Mouse (Mus musculus): ENCODE measurements at regions not wholly inside any gene's neighbourhood (a gene's known extent, or its start where the extent isn't known, plus 50 kb on each side); places are given as distances from the start of the nearest gene placed in this dataset.

GRCm38 (mm10) chr14:103984349-103984748 is 140.1 kb upstream of the Ednrb start:
- WGBS = 92% methylated on average over 5 of the region's 5 CpGs
- H3K4me3 ChIP-seq = no peak overlapping the region
- no peak overlapping the region for H3K27ac ChIP-seq (replicated peaks)
- no peaks in the 10 kb centered on the region for H3K9me3 ChIP-seq
- no peaks in the 10 kb centered on the region for H3K27me3 ChIP-seq (replicated peaks; ENCODE audit: low read depth, poor library complexity, severe bottlenecking)
- H3K4me1 ChIP-seq = no peaks in the 10 kb centered on the region
- no peaks in the 10 kb centered on the region for H3K36me3 ChIP-seq (replicated peaks)
- no peak for DNase-seq (ENCODE audit: low spot score)

GRCm38 (mm10) chr14:103978808-103979207 is 134.6 kb upstream of the Ednrb start:
- Histone ChIP-seq H3K4me3 (no peak overlapping the region), H3K27me3 (replicated peaks; ENCODE audit: low read depth, poor library complexity, severe bottlenecking) (no peaks in the 10 kb centered on the region), H3K36me3 (replicated peaks) (no peaks in the 10 kb centered on the region), H3K9me3 (no peaks in the 10 kb centered on the region), H3K4me1 (no peaks in the 10 kb centered on the region), H3K27ac (replicated peaks) (no peak overlapping the region)
- no peak for DNase-seq (ENCODE audit: low spot score)
- 84% methylated on average over 2 of the region's 2 CpGs for WGBS

- no peaks in the 10 kb centered on the region for H3K4me1 ChIP-seq
- 54% methylated on average over 2 of the region's 2 CpGs for WGBS
These were observed 133.6 kb upstream of the Ednrb start for GRCm38 (mm10) chr14:103977769-103978168.

GRCm38 (mm10) chr14:103973955-103974354 is 129.8 kb upstream of the Ednrb start:
- Histone ChIP-seq H3K4me1 (no peaks in the 10 kb centered on the region), H3K27ac (replicated peaks) (no peak overlapping the region), H3K36me3 (replicated peaks) (no peaks in the 10 kb centered on the region), H3K9me3 (no peaks in the 10 kb centered on the region), H3K27me3 (replicated peaks; ENCODE audit: low read depth, poor library complexity, severe bottlenecking) (no peaks in the 10 kb centered on the region), H3K4me3 (no peak overlapping the region)
- 83% methylated on average over 4 of the region's 4 CpGs for WGBS
- DNase-seq (ENCODE audit: low spot score) = no peak

More at GRCm38 (mm10) chr14:103977769-103978168, 133.6 kb upstream of the Ednrb start:
- DNase-seq (ENCODE audit: low spot score) = no peak
- no peaks in the 10 kb centered on the region for H3K9me3 ChIP-seq
- no peak overlapping the region for H3K4me3 ChIP-seq
- no peaks in the 10 kb centered on the region for H3K27me3 ChIP-seq (replicated peaks; ENCODE audit: low read depth, poor library complexity, severe bottlenecking)
- H3K27ac ChIP-seq (replicated peaks) = no peak overlapping the region
- H3K36me3 ChIP-seq (replicated peaks) = no peaks in the 10 kb centered on the region

GRCm38 (mm10) chr14:103973111-103973510 is 128.9 kb upstream of the Ednrb start:
- H3K27me3 ChIP-seq (replicated peaks; ENCODE audit: low read depth, poor library complexity, severe bottlenecking) = no peaks in the 10 kb centered on the region
- 87% methylated on average over 7 of the region's 7 CpGs for WGBS
- no peak overlapping the region for H3K4me3 ChIP-seq
- no peaks in the 10 kb centered on the region for H3K9me3 ChIP-seq
- H3K27ac ChIP-seq (replicated peaks) = no peak overlapping the region
- no peaks in the 10 kb centered on the region for H3K4me1 ChIP-seq
- no peak for DNase-seq (ENCODE audit: low spot score)
- no peaks in the 10 kb centered on the region for H3K36me3 ChIP-seq (replicated peaks)

- no peaks in the 10 kb centered on the region for H3K27me3 ChIP-seq (replicated peaks; ENCODE audit: low read depth, poor library complexity, severe bottlenecking)
- whole genome bisulfite sequencing = 83% methylated on average over 2 of the region's 2 CpGs
- no peak overlapping the region for H3K27ac ChIP-seq (replicated peaks)
- peaks cover 6% of the 10 kb centered on the region for H3K4me1 ChIP-seq
- H3K4me3 ChIP-seq = no peak overlapping the region
- no peaks in the 10 kb centered on the region for H3K9me3 ChIP-seq
- DNase-seq (ENCODE audit: low spot score) = no peak
- no peaks in the 10 kb centered on the region for H3K36me3 ChIP-seq (replicated peaks)
These were observed 125.1 kb upstream of the Ednrb start for GRCm38 (mm10) chr14:103969305-103969704.

- no peaks in the 10 kb centered on the region for H3K9me3 ChIP-seq
- DNase-seq (ENCODE audit: low spot score) = no peak
- H3K27ac ChIP-seq (replicated peaks) = no peak overlapping the region
These were observed 122.1 kb upstream of the Ednrb start for GRCm38 (mm10) chr14:103966293-103966692.

GRCm38 (mm10) chr14:103962303-103962881 is 118.2 kb upstream of the Ednrb start:
- no peak for DNase-seq (ENCODE audit: low spot score)
- Histone ChIP-seq H3K36me3 (replicated peaks) (no peaks in the 10 kb centered on the region), H3K4me1 (peaks cover 6% of the 10 kb centered on the region), H3K27ac (replicated peaks) (no peak overlapping the region), H3K9me3 (no peaks in the 10 kb centered on the region), H3K4me3 (no peak overlapping the region), H3K27me3 (replicated peaks; ENCODE audit: low read depth, poor library complexity, severe bottlenecking) (no peaks in the 10 kb centered on the region)
- WGBS = 89% methylated on average over 11 of the region's 11 CpGs

More at GRCm38 (mm10) chr14:103966293-103966692, 122.1 kb upstream of the Ednrb start:
- Histone ChIP-seq H3K27me3 (replicated peaks; ENCODE audit: low read depth, poor library complexity, severe bottlenecking) (no peaks in the 10 kb centered on the region), H3K4me3 (no peak overlapping the region), H3K4me1 (peaks cover 6% of the 10 kb centered on the region), H3K36me3 (replicated peaks) (no peaks in the 10 kb centered on the region)
- 26% methylated on average over 2 of the region's 2 CpGs for WGBS

- no peak overlapping the region for H3K27ac ChIP-seq (replicated peaks)
- no peaks in the 10 kb centered on the region for H3K36me3 ChIP-seq (replicated peaks)
- no peaks in the 10 kb centered on the region for H3K9me3 ChIP-seq
- no peak for DNase-seq (ENCODE audit: low spot score)
- no peaks in the 10 kb centered on the region for H3K27me3 ChIP-seq (replicated peaks; ENCODE audit: low read depth, poor library complexity, severe bottlenecking)
- peaks cover 17% of the 10 kb centered on the region; the same call in 1 of the 2 replicates for H3K4me1 ChIP-seq
- no peak overlapping the region for H3K4me3 ChIP-seq
- WGBS = 76% methylated on average over 6 of the region's 6 CpGs
These were observed 107.7 kb upstream of the Ednrb start for GRCm38 (mm10) chr14:103951899-103952298.

- no peak for DNase-seq (ENCODE audit: low spot score)
- peaks cover 21% of the 10 kb centered on the region; the same call in 1 of the 2 replicates for H3K4me1 ChIP-seq
- H3K36me3 ChIP-seq (replicated peaks) = no peaks in the 10 kb centered on the region
- H3K4me3 ChIP-seq = no peak overlapping the region
- 57% methylated on average over 6 of the region's 6 CpGs for WGBS
- H3K27me3 ChIP-seq (replicated peaks; ENCODE audit: low read depth, poor library complexity, severe bottlenecking) = no peaks in the 10 kb centered on the region
- H3K27ac ChIP-seq (replicated peaks) = no peak overlapping the region
- H3K9me3 ChIP-seq = no peaks in the 10 kb centered on the region
These were observed 105.7 kb upstream of the Ednrb start for GRCm38 (mm10) chr14:103949950-103950349.

GRCm38 (mm10) chr14:103948026-103948777 is 104.0 kb upstream of the Ednrb start:
- Histone ChIP-seq H3K36me3 (replicated peaks) (no peaks in the 10 kb centered on the region), H3K4me3 (no peak overlapping the region), H3K27ac (replicated peaks) (no peak overlapping the region), H3K27me3 (replicated peaks; ENCODE audit: low read depth, poor library complexity, severe bottlenecking) (no peaks in the 10 kb centered on the region), H3K9me3 (no peaks in the 10 kb centered on the region), H3K4me1 (peaks cover 21% of the 10 kb centered on the region; the same call in 1 of the 2 replicates)
- 43% methylated on average over 3 of the region's 3 CpGs for WGBS
- DNase-seq (ENCODE audit: low spot score) = no peak

- H3K9me3 ChIP-seq = no peaks in the 10 kb centered on the region
- WGBS = 39% methylated on average over 1 of the region's 1 CpGs
- no peak for DNase-seq (ENCODE audit: low spot score)
- H3K36me3 ChIP-seq (replicated peaks) = no peaks in the 10 kb centered on the region
- H3K27me3 ChIP-seq (replicated peaks; ENCODE audit: low read depth, poor library complexity, severe bottlenecking) = no peaks in the 10 kb centered on the region
- no peak overlapping the region for H3K27ac ChIP-seq (replicated peaks)
- peaks cover 21% of the 10 kb centered on the region; the same call in 1 of the 2 replicates for H3K4me1 ChIP-seq
- no peak overlapping the region for H3K4me3 ChIP-seq
These were observed 101.6 kb upstream of the Ednrb start for GRCm38 (mm10) chr14:103945753-103946152.

- Histone ChIP-seq H3K9me3 (no peaks in the 10 kb centered on the region), H3K4me1 (peaks cover 12% of the 10 kb centered on the region), H3K27ac (replicated peaks) (0 out of 2 replicates have a peak overlapping the region, but pooled peaks have one; percentile 40), H3K27me3 (replicated peaks; ENCODE audit: low read depth, poor library complexity, severe bottlenecking) (no peaks in the 10 kb centered on the region), H3K4me3 (no peak overlapping the region), H3K36me3 (replicated peaks) (no peaks in the 10 kb centered on the region)
- WGBS = 5% methylated on average over 3 of the region's 3 CpGs
- peak; percentile 44 for DNase-seq (ENCODE audit: low spot score)
These were observed 95.7 kb upstream of the Ednrb start for GRCm38 (mm10) chr14:103939867-103940266.

Measured in embryonic facial prominence, embryonic 10.5 days (tissue).